Mouse (Mus musculus): ENCODE measurements at regions not wholly inside any gene's neighbourhood (a gene's known extent, or its start where the extent isn't known, plus 50 kb on each side); places are given as distances from the start of the nearest gene placed in this dataset.

DNA sequence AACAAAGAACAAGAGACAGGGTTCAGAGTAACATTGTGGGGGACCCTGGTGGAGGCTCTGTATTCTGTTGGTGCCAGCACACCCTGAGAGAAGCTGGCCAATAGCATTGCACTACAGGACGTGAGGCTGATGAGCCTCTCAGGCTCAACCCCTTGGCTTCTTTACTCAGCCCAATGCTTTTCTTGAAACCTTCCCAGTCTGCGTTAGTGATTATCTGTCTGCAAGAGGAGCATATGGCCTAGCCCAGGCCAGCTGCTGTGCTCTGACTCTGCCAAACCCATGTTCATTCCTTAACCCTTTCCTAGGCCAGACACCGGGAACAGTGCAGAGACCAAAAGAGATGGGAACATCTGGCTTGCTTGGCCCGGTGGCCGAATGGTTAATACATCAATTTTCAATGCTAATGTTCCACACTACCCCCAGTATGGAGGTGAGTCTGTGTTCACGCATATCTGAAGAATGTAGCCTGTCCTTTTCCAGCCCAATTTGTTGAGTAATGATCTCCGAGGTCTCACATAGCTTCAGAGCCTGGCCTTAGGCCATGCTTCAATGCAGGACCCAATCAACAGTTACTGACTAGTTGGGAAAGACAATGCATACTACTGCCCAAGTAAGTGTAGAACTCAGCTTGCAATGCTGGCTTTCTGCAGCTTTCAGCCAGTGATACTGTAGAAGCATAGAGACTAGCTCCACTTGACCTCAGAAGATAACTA is 192.5 kb downstream of the Etnk1 start:
- H3K4me2 ChIP-seq (ENCODE audit: low read depth, low read length), result no peak overlapping the region
- no peaks in the 10 kb centered on the region for H3K27me3 ChIP-seq (ENCODE audit: control insufficient read depth, insufficient read depth, low read length)
- H3K4me3 ChIP-seq (ENCODE audit: low read depth, low read length), result no peak overlapping the region
- H3K9ac ChIP-seq (replicated peaks; ENCODE audit: low read length), result no peak overlapping the region
- WGBS, result 66% methylated on average over 7 of the region's 7 CpGs
- H3K36me3 ChIP-seq (replicated peaks; ENCODE audit: control insufficient read depth, insufficient read depth, low read depth, low read length), result no peaks in the 10 kb centered on the region
- ATAC-seq (replicated peaks; ENCODE audit: insufficient number of reproducible peaks, low FRiP score, low TSS enrichment, low read depth) (0 out of 2 replicates have a peak, but pooled peaks have one; percentile 48), DNase-seq (ENCODE audit: low spot score) (no peak)
- no peaks in the 10 kb centered on the region for H3K9me3 ChIP-seq (replicated peaks; ENCODE audit: control insufficient read depth, low read length)
- no peak overlapping the region for H3K27ac ChIP-seq (replicated peaks; ENCODE audit: low read depth, low read length)
- no peaks in the 10 kb centered on the region for H3K4me1 ChIP-seq (ENCODE audit: control insufficient read depth, insufficient read depth, low read length)

DNA sequence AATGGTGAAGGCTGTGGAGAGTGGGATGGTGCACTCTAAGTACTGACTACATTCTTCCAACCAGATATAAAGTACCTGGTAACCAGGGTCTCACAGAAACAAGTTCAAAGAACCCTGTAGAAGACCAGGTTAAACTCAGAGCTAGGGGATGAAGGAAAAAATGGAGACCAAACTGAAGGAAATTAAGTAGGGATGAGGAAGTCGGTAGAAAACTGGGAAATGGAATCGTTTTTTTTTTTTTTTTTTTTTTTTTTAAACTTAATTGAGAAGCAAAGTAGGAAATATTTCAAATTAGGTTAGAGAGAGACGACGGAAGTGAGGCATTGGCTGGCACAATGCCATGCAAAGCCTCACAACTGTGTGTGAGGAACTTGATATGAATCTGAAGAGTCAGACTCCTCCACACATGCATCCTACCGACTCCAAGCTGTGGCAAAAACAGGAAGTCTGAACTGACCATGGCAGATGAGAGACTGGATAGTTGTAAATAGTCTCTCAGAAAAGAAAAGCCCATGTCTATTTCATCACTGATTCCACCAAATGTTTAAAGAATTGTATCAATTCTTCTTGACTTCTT is 194.2 kb downstream of the Etnk1 start:
- Histone ChIP-seq H3K36me3 (replicated peaks; ENCODE audit: control insufficient read depth, insufficient read depth, low read depth, low read length) (no peaks in the 10 kb centered on the region), H3K27ac (replicated peaks; ENCODE audit: low read depth, low read length) (no peak overlapping the region), H3K4me3 (ENCODE audit: low read depth, low read length) (no peak overlapping the region), H3K27me3 (ENCODE audit: control insufficient read depth, insufficient read depth, low read length) (no peaks in the 10 kb centered on the region), H3K4me1 (ENCODE audit: control insufficient read depth, insufficient read depth, low read length) (no peaks in the 10 kb centered on the region), H3K4me2 (ENCODE audit: low read depth, low read length) (no peak overlapping the region), H3K9ac (replicated peaks; ENCODE audit: low read length) (no peak overlapping the region), H3K9me3 (replicated peaks; ENCODE audit: control insufficient read depth, low read length) (no peaks in the 10 kb centered on the region)
- 80% methylated on average over 5 of the region's 5 CpGs for WGBS
- no peak for DNase-seq (ENCODE audit: low spot score)
- no peak for ATAC-seq (replicated peaks; ENCODE audit: insufficient number of reproducible peaks, low FRiP score, low TSS enrichment, low read depth)

DNA sequence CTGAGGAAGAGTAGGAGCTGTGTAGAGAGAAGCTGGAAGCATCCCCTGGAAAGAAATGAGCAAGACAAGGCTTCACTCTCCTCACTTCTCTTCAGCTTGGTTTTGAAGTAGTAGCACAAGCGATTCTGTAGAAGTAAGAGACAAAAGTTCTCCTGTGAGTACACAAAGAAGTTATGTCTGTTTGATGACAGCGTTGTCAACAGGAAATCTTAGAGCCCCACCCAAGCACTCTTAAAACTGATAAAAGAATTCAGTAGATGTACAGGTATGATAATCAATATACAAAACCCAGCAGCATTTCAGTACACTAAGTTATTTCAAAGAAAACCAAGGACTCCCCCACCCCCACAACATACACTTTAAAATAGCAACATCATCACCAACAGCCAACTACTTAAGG is 194.9 kb downstream of the Etnk1 start:
- WGBS, result 98% methylated on average over 2 of the region's 2 CpGs

DNA sequence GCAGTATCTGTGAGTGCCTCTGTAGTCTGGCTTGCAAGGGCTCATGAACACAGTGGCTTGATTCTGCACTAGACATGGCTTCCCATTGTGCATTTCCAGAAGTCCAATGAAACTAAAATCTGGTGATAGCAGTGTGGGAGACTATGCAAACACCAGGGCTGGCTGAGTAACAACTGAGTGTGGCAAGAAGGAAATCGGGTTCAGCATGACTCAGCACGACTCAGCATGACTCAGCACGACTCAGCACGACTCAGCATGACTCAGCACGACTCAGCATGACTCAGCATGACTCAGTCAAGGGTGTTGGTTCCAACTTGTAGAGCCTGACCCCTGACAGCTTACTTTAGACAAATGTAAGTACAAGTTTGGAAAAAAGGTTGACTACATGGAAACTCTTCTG is 198.8 kb downstream of the Etnk1 start:
- no peak overlapping the region for H3K4me2 ChIP-seq (ENCODE audit: low read depth, low read length)
- H3K4me1 ChIP-seq (ENCODE audit: control insufficient read depth, insufficient read depth, low read length), result no peaks in the 10 kb centered on the region
- no peak overlapping the region for H3K9ac ChIP-seq (replicated peaks; ENCODE audit: low read length)
- H3K27me3 ChIP-seq (ENCODE audit: control insufficient read depth, insufficient read depth, low read length), result no peaks in the 10 kb centered on the region
- no peaks in the 10 kb centered on the region for H3K36me3 ChIP-seq (replicated peaks; ENCODE audit: control insufficient read depth, insufficient read depth, low read depth, low read length)
- no peak overlapping the region for H3K27ac ChIP-seq (replicated peaks; ENCODE audit: low read depth, low read length)
- 90% methylated on average over 5 of the region's 5 CpGs for WGBS
- no peak overlapping the region for H3K4me3 ChIP-seq (ENCODE audit: low read depth, low read length)
- no peak for DNase-seq (ENCODE audit: low spot score)
- no peak for ATAC-seq (replicated peaks; ENCODE audit: insufficient number of reproducible peaks, low FRiP score, low TSS enrichment, low read depth)
- H3K9me3 ChIP-seq (replicated peaks; ENCODE audit: control insufficient read depth, low read length), result no peaks in the 10 kb centered on the region

More for the DNA sequence above, 194.9 kb downstream of the Etnk1 start:
- DNase-seq (ENCODE audit: low spot score), result no peak
- ATAC-seq (replicated peaks; ENCODE audit: insufficient number of reproducible peaks, low FRiP score, low TSS enrichment, low read depth), result no peak
- no peaks in the 10 kb centered on the region for H3K4me1 ChIP-seq (ENCODE audit: control insufficient read depth, insufficient read depth, low read length)
- no peak overlapping the region for H3K4me3 ChIP-seq (ENCODE audit: low read depth, low read length)
- H3K36me3 ChIP-seq (replicated peaks; ENCODE audit: control insufficient read depth, insufficient read depth, low read depth, low read length), result no peaks in the 10 kb centered on the region
- no peaks in the 10 kb centered on the region for H3K9me3 ChIP-seq (replicated peaks; ENCODE audit: control insufficient read depth, low read length)
- H3K4me2 ChIP-seq (ENCODE audit: low read depth, low read length), result no peak overlapping the region
- H3K27ac ChIP-seq (replicated peaks; ENCODE audit: low read depth, low read length), result no peak overlapping the region
- no peak overlapping the region for H3K9ac ChIP-seq (replicated peaks; ENCODE audit: low read length)
- H3K27me3 ChIP-seq (ENCODE audit: control insufficient read depth, insufficient read depth, low read length), result no peaks in the 10 kb centered on the region

DNA sequence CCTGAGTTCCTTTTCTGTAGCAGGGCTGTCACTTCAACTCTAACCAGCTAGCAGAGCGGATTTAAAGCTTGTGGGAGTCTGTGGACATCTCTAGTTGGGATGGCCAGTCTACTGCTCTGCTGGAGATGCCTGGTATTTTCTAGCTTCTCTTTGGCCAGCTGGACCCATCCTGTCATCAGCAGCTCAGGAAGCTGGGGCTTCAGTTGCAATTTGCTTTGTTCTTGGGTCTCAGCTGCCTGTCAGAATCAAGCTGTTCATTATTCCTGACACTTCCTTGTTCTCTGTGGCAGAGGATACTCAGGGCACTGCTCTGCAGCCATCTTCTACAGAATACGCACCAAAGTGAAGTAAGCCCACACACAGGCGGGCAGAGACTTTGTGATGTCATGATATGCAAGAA is 200.8 kb downstream of the Etnk1 start:
- H3K27ac ChIP-seq (replicated peaks; ENCODE audit: low read depth, low read length), result no peak overlapping the region
- H3K9me3 ChIP-seq (replicated peaks; ENCODE audit: control insufficient read depth, low read length), result no peaks in the 10 kb centered on the region
- H3K4me3 ChIP-seq (ENCODE audit: low read depth, low read length), result no peak overlapping the region
- DNase-seq (ENCODE audit: low spot score) (no peak), ATAC-seq (replicated peaks; ENCODE audit: insufficient number of reproducible peaks, low FRiP score, low TSS enrichment, low read depth) (no peak)
- no peaks in the 10 kb centered on the region for H3K36me3 ChIP-seq (replicated peaks; ENCODE audit: control insufficient read depth, insufficient read depth, low read depth, low read length)
- no peak overlapping the region for H3K9ac ChIP-seq (replicated peaks; ENCODE audit: low read length)
- no peaks in the 10 kb centered on the region for H3K27me3 ChIP-seq (ENCODE audit: control insufficient read depth, insufficient read depth, low read length)
- H3K4me2 ChIP-seq (ENCODE audit: low read depth, low read length), result no peak overlapping the region
- H3K4me1 ChIP-seq (ENCODE audit: control insufficient read depth, insufficient read depth, low read length), result no peaks in the 10 kb centered on the region
- WGBS, result 82% methylated on average over 3 of the region's 3 CpGs

DNA sequence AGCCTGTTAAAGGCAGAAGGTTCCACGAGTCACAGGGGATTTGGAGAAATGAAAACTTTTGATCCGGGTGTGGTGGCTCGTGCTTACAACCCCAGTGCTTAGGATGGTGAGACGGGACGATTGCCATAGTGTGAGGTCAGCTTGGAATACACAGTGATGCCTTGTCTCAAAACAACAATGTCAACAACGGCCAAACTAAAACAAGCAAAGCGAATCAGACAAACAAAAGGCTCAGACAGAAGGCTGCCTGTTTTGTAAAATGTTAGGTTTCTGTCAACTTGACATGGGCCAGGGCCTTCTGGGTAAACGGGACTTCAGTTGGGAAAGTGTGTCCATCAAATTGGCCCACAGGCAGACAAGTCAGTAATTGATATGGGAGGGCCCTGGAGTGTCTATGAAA is 201.6 kb downstream of the Etnk1 start:
- Histone ChIP-seq H3K9ac (replicated peaks; ENCODE audit: low read length) (no peak overlapping the region), H3K27ac (replicated peaks; ENCODE audit: low read depth, low read length) (no peak overlapping the region), H3K27me3 (ENCODE audit: control insufficient read depth, insufficient read depth, low read length) (no peaks in the 10 kb centered on the region), H3K4me3 (ENCODE audit: low read depth, low read length) (no peak overlapping the region), H3K36me3 (replicated peaks; ENCODE audit: control insufficient read depth, insufficient read depth, low read depth, low read length) (no peaks in the 10 kb centered on the region), H3K4me1 (ENCODE audit: control insufficient read depth, insufficient read depth, low read length) (no peaks in the 10 kb centered on the region), H3K9me3 (replicated peaks; ENCODE audit: control insufficient read depth, low read length) (no peaks in the 10 kb centered on the region), H3K4me2 (ENCODE audit: low read depth, low read length) (no peak overlapping the region)
- ATAC-seq (replicated peaks; ENCODE audit: insufficient number of reproducible peaks, low FRiP score, low TSS enrichment, low read depth), result no peak
- no peak for DNase-seq (ENCODE audit: low spot score)
- 65% methylated on average over 8 of the region's 8 CpGs for WGBS

DNA sequence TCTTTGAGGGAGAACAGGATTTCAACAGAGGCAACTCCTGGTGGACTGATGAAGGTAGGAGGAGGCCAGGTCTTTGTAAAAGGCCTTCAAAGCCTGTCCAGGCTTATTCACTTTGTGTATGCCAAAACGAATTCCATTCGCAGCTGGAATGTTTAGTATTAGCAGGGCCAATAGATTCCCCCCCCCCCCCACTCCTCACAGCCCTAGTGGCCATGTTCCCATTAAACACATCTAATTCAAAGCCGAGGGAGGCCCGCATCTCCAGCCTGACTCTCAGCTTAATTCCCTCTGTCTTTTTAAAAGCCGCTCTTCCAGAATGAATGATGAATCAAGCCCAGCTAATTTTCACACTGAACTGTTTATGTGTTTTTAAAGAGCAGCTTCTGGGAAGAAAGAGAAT is 205.5 kb downstream of the Etnk1 start:
- H3K9me3 ChIP-seq (replicated peaks; ENCODE audit: control insufficient read depth, low read length), result no peaks in the 10 kb centered on the region
- H3K27ac ChIP-seq (replicated peaks; ENCODE audit: low read depth, low read length), result no peak overlapping the region
- no peaks in the 10 kb centered on the region for H3K36me3 ChIP-seq (replicated peaks; ENCODE audit: control insufficient read depth, insufficient read depth, low read depth, low read length)
- no peak overlapping the region for H3K4me2 ChIP-seq (ENCODE audit: low read depth, low read length)
- H3K27me3 ChIP-seq (ENCODE audit: control insufficient read depth, insufficient read depth, low read length), result no peaks in the 10 kb centered on the region
- H3K4me3 ChIP-seq (ENCODE audit: low read depth, low read length), result no peak overlapping the region
- no peak for DNase-seq (ENCODE audit: low spot score)
- H3K4me1 ChIP-seq (ENCODE audit: control insufficient read depth, insufficient read depth, low read length), result no peaks in the 10 kb centered on the region; the same call in 1 of the 2 replicates
- 51% methylated on average over 5 of the region's 5 CpGs for WGBS
- no peak for ATAC-seq (replicated peaks; ENCODE audit: insufficient number of reproducible peaks, low FRiP score, low TSS enrichment, low read depth)
- no peak overlapping the region for H3K9ac ChIP-seq (replicated peaks; ENCODE audit: low read length)

DNA sequence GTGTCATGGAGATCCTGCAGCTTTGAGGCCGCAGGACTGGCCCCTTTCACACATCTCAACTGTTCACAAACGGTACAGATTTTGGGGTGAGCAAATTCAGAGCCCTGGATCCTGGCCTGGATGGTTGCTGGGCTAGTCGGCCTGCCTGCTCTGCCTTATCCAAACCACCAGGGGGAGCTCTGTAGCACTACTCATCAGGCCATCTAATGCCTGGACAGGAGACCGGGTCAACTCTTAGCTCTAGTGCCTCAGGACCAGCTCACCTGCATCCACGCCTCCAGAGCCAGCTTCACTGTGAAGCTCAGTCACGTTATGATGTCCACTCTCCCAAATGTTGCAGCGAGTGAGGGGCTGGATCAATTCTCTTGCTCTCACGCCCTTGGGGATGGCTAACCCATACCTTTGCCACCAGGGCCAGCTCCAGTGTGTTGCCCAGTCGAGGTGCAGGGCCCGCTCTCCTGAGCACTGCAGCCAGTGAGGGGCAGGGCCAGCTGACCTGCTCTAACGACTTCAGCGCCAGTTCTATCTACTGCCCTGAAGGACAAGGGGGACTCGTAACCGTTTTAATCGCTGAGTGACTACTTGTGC is 206.8 kb downstream of the Etnk1 start:
- 0 out of 2 replicates have a peak, but pooled peaks have one; percentile 14 for ATAC-seq (replicated peaks; ENCODE audit: insufficient number of reproducible peaks, low FRiP score, low TSS enrichment, low read depth)
- H3K9ac ChIP-seq (replicated peaks; ENCODE audit: low read length), result no peak overlapping the region
- peak; percentile 75 for DNase-seq (ENCODE audit: low spot score)
- H3K4me1 ChIP-seq (ENCODE audit: control insufficient read depth, insufficient read depth, low read length), result no peaks in the 10 kb centered on the region; the same call in 1 of the 2 replicates
- H3K4me2 ChIP-seq (ENCODE audit: low read depth, low read length), result no peak overlapping the region
- H3K9me3 ChIP-seq (replicated peaks; ENCODE audit: control insufficient read depth, low read length), result no peaks in the 10 kb centered on the region
- H3K27ac ChIP-seq (replicated peaks; ENCODE audit: low read depth, low read length), result no peak overlapping the region
- H3K36me3 ChIP-seq (replicated peaks; ENCODE audit: control insufficient read depth, insufficient read depth, low read depth, low read length), result no peaks in the 10 kb centered on the region
- no peaks in the 10 kb centered on the region for H3K27me3 ChIP-seq (ENCODE audit: control insufficient read depth, insufficient read depth, low read length)
- WGBS, result 55% methylated on average over 15 of the region's 15 CpGs
- no peak overlapping the region for H3K4me3 ChIP-seq (ENCODE audit: low read depth, low read length)

Data from embryonic facial prominence, embryonic 11.5 days (tissue).